Mouse (Mus musculus): ENCODE measurements around the gene Vmn1r222. TPM values are rescaled to one million over a fixed set of nuclear protein-coding genes. Genes with fewer than 3 reads are reported as not detected.

The Vmn1r222 gene
- polyA plus RNA-seq, 1 experiment from 2014 or later, result not detected

DNA sequence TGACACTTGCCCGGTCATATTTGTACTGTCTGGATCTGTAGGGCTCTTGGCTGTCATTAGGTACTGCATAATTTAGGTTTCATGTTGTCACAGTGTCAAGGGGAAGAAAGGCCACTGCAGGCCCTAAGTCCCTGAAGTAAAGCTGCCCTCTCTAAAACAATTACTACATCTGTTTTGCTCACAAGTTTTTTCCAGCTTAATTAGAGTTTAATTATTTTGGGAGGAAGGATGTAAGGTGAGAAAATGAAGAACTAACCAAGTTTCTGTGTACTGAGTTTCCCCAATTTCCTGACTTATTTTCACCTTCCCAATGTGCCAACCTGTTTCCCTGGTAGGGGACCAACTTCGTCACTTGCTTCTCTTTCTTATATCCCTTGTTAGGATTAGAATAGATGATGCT, 47.9 kb downstream of the Vmn1r222 start, which contains the start of gene Vmn1r220:
Vmn1r220 (minus strand) TSS at position 101 of the 400 bp plus-strand sequence.
- no peaks in the 10 kb centered on the region for H3K9me3 ChIP-seq (replicated peaks)
- H3K4me3 ChIP-seq, result no peak within 1 kb of the TSS
- no peaks in the 10 kb centered on the region for H3K27me3 ChIP-seq (ENCODE audit: low read depth, poor library complexity, severe bottlenecking)
- no peak for DNase-seq (ENCODE audit: low spot score)
- WGBS, result 89% methylated on average over 2 of the region's 2 CpGs
- no peaks in the 10 kb centered on the region for H3K36me3 ChIP-seq
- no peaks in the 10 kb centered on the region for H3K4me1 ChIP-seq
- H3K27ac ChIP-seq (replicated peaks), result no peak within 1 kb of the TSS

Other genes with a start within 250 kb of the Vmn1r222 start
- gene Vmn1r213, start 228.3 kb downstream of the Vmn1r222 start, polyA plus RNA-seq (2016; fragmentation: Nextera tagmentation; extraction: Ambion mirVana), result not detected in 2 replicates
- not detected in 2 replicates for gene Vmn1r214, start 205.5 kb downstream of the Vmn1r222 start, polyA plus RNA-seq (2016; fragmentation: Nextera tagmentation; extraction: Ambion mirVana)
- gene Vmn1r215, start 167.9 kb downstream of the Vmn1r222 start, polyA plus RNA-seq (2016; fragmentation: Nextera tagmentation; extraction: Ambion mirVana), result not detected in 2 replicates
- not detected in 2 replicates for gene Vmn1r217, start 117.7 kb downstream of the Vmn1r222 start, polyA plus RNA-seq (2016; fragmentation: Nextera tagmentation; extraction: Ambion mirVana)
- not detected in 2 replicates for gene Vmn1r218, start 102.8 kb downstream of the Vmn1r222 start, polyA plus RNA-seq (2016; fragmentation: Nextera tagmentation; extraction: Ambion mirVana)
- 0.02 TPM in 1 of 2 replicates, not detected in the other for gene Vmn1r219, start 76.6 kb downstream of the Vmn1r222 start, polyA plus RNA-seq (2016; fragmentation: Nextera tagmentation; extraction: Ambion mirVana)
- gene Vmn1r220, start 48.0 kb downstream of the Vmn1r222 start, polyA plus RNA-seq (2016; fragmentation: Nextera tagmentation; extraction: Ambion mirVana), result not detected in 2 replicates
- gene Vmn1r221, start 21.8 kb downstream of the Vmn1r222 start, polyA plus RNA-seq (2016; fragmentation: Nextera tagmentation; extraction: Ambion mirVana), result not detected in 2 replicates
- gene Vmn1r223, start 11.2 kb upstream of the Vmn1r222 start, polyA plus RNA-seq (2016; fragmentation: Nextera tagmentation; extraction: Ambion mirVana), result not detected in 2 replicates
- 55.6 and 58.6 TPM in 2 replicates for gene Zfp322a, start 133.3 kb upstream of the Vmn1r222 start, polyA plus RNA-seq (2016; fragmentation: Nextera tagmentation; extraction: Ambion mirVana)
- gene Abt1, start 187.9 kb upstream of the Vmn1r222 start, polyA plus RNA-seq (2016; fragmentation: Nextera tagmentation; extraction: Ambion mirVana), result 14.3 and 14.7 TPM in 2 replicates
- gene Btn1a1, start 230.0 kb upstream of the Vmn1r222 start, polyA plus RNA-seq (2016; fragmentation: Nextera tagmentation; extraction: Ambion mirVana), result 0.04 and 0.06 TPM in 2 replicates